Mouse (Mus musculus): ENCODE results near the gene Aplnr. TPM values are rescaled to one million over a fixed set of nuclear protein-coding genes. Genes with fewer than 3 reads are reported as not detected.
A peak's percentile ranks its signal among the peaks of the same experiment; 100 is the strongest.

Aplnr gene
- polyA plus RNA-seq, 1 experiment from 2014 or later, result 23.9 TPM

DNA sequence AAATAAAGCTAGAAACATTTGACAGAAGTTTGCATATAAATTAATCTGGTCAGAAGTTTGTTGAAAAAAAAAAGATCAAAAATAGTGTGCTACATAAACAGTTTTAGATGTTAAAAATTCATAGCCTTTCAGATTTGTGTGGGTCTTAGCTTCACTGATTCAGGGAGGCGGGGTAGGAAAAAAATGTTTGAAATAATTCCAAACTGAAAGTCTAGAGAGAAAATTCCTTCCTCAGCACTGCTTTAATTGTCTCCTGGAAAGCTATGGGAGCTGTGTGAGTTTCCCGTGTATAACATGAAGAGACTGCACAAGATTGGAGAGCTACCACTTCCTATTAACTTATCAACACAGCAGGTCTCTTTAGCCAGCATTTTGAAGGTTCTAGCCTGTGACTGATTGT, 11.5 kb downstream of the Aplnr start:
- no peak overlapping the region for H3K4me2 ChIP-seq (ENCODE audit: low read length)
- no peaks in the 10 kb centered on the region for H3K36me3 ChIP-seq (ENCODE audit: control insufficient read depth, insufficient read depth, low read length)
- H3K27ac ChIP-seq (ENCODE audit: low read depth, low read length), result no peak overlapping the region
- no peak overlapping the region for H3K4me3 ChIP-seq (ENCODE audit: low read length)
- H3K9ac ChIP-seq (ENCODE audit: low read depth, low read length), result no peak overlapping the region
- H3K27me3 ChIP-seq (replicated peaks; ENCODE audit: control insufficient read depth, insufficient read depth, low read length), result no peaks in the 10 kb centered on the region
- 80% methylated on average over 2 of the region's 2 CpGs for WGBS
- no peak for ATAC-seq
- no peaks in the 10 kb centered on the region for H3K9me3 ChIP-seq (ENCODE audit: control insufficient read depth, low read length)
- H3K4me1 ChIP-seq (ENCODE audit: control insufficient read depth, insufficient read depth, low read depth, low read length), result no peaks in the 10 kb centered on the region

DNA sequence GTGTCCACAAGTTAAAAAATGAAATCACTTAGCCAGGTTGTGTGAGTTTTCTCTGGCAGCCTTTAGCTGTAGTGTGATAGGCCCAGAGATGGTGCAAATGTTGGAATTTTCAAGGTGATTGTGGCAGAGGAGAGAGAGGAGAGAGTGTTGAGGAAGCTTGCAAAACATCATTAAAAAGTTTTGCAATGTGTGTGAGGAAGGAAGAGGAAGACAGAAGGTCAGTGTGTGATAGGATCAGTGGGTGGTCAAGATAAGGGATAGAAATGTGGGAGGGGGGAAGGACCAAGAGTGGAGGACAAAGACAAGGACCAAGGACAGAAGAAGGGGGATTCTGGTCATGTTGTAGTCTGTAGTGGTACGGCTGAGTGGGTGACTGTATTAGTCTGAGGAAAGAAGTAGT, 14.3 kb downstream of the Aplnr start:
- no peak overlapping the region for H3K9ac ChIP-seq (ENCODE audit: low read depth, low read length)
- no peak for ATAC-seq
- no peak overlapping the region for H3K4me3 ChIP-seq (ENCODE audit: low read length)
- no peaks in the 10 kb centered on the region for H3K9me3 ChIP-seq (ENCODE audit: control insufficient read depth, low read length)
- WGBS, result 92% methylated on average over 1 of the region's 1 CpGs
- no peak overlapping the region for H3K4me2 ChIP-seq (ENCODE audit: low read length)
- H3K27me3 ChIP-seq (replicated peaks; ENCODE audit: control insufficient read depth, insufficient read depth, low read length), result no peaks in the 10 kb centered on the region
- H3K27ac ChIP-seq (ENCODE audit: low read depth, low read length), result no peak overlapping the region
- no peaks in the 10 kb centered on the region for H3K4me1 ChIP-seq (ENCODE audit: control insufficient read depth, insufficient read depth, low read depth, low read length)
- no peaks in the 10 kb centered on the region for H3K36me3 ChIP-seq (ENCODE audit: control insufficient read depth, insufficient read depth, low read length)

- no peak for ATAC-seq
Observed at GRCm38 (mm10) chr2:85151233-85151632, 15.2 kb downstream of the Aplnr start.

DNA sequence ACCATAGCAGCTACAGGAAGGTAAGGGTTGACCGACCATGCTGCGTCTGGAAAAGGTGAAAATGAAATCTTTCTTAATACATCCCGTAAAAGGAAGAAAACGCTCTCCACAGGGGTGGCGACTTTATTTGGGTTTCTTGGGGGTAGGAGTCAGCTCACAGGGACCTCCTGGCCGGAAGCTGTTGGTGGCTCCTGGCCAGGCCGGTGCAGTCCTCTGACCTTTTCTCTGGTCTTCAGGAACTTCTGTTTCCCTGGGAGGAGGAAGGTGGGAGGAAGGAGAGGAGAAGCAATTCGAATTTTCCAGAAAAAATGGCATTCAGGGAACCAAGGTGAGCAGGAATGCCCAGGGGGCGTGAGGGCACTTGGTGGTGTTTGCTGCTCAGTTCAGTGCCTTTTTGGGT, 19.3 kb downstream of the Aplnr start:
- WGBS, result 83% methylated on average over 9 of the region's 9 CpGs
- ATAC-seq, result no peak
- Histone ChIP-seq H3K9me3 (ENCODE audit: control insufficient read depth, low read length) (no peaks in the 10 kb centered on the region), H3K36me3 (ENCODE audit: control insufficient read depth, insufficient read depth, low read length) (no peaks in the 10 kb centered on the region), H3K4me2 (ENCODE audit: low read length) (no peak overlapping the region), H3K4me3 (ENCODE audit: low read length) (no peak overlapping the region), H3K9ac (ENCODE audit: low read depth, low read length) (no peak overlapping the region), H3K27ac (ENCODE audit: low read depth, low read length) (no peak overlapping the region), H3K4me1 (ENCODE audit: control insufficient read depth, insufficient read depth, low read depth, low read length) (no peaks in the 10 kb centered on the region), H3K27me3 (replicated peaks; ENCODE audit: control insufficient read depth, insufficient read depth, low read length) (no peaks in the 10 kb centered on the region)

More at GRCm38 (mm10) chr2:85151233-85151632, 15.2 kb downstream of the Aplnr start:
- Histone ChIP-seq H3K9ac (ENCODE audit: low read depth, low read length) (no peak overlapping the region), H3K4me1 (ENCODE audit: control insufficient read depth, insufficient read depth, low read depth, low read length) (no peaks in the 10 kb centered on the region), H3K4me3 (ENCODE audit: low read length) (no peak overlapping the region), H3K27ac (ENCODE audit: low read depth, low read length) (no peak overlapping the region), H3K36me3 (ENCODE audit: control insufficient read depth, insufficient read depth, low read length) (no peaks in the 10 kb centered on the region), H3K4me2 (ENCODE audit: low read length) (no peak overlapping the region), H3K9me3 (ENCODE audit: control insufficient read depth, low read length) (no peaks in the 10 kb centered on the region), H3K27me3 (replicated peaks; ENCODE audit: control insufficient read depth, insufficient read depth, low read length) (no peaks in the 10 kb centered on the region)
- WGBS, result 90% methylated on average over 2 of the region's 2 CpGs

DNA sequence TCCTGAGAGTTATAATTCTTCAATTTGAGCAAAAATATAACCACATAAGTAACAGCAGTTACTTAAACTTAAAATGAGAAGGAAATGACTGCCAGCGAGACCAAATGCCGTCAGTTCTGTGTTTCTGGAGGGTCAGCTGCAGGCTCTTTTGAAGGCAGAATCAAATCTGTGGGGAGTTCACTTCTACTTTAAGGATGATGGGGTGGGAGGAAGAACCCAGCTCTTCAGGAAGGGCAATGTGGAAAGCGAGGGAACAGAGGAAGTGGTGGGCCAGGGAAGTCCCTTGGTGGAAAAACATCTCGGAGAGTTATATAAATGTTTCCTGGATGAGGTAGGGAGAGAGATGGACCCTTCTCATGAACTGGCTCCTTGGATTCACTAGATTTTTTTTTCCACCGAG, 20.1 kb downstream of the Aplnr start:
- Histone ChIP-seq H3K27ac (ENCODE audit: low read depth, low read length) (no peak overlapping the region), H3K4me3 (ENCODE audit: low read length) (no peak overlapping the region), H3K36me3 (ENCODE audit: control insufficient read depth, insufficient read depth, low read length) (no peaks in the 10 kb centered on the region), H3K4me1 (ENCODE audit: control insufficient read depth, insufficient read depth, low read depth, low read length) (no peaks in the 10 kb centered on the region; the same call in 1 of the 2 replicates), H3K27me3 (replicated peaks; ENCODE audit: control insufficient read depth, insufficient read depth, low read length) (no peaks in the 10 kb centered on the region), H3K9me3 (ENCODE audit: control insufficient read depth, low read length) (no peaks in the 10 kb centered on the region), H3K9ac (ENCODE audit: low read depth, low read length) (no peak overlapping the region), H3K4me2 (ENCODE audit: low read length) (no peak overlapping the region)
- 89% methylated on average over 5 of the region's 5 CpGs for WGBS
- ATAC-seq, result no peak

- H3K27ac ChIP-seq (ENCODE audit: low read depth, low read length), result no peak overlapping the region
- H3K9me3 ChIP-seq (ENCODE audit: control insufficient read depth, low read length), result no peaks in the 10 kb centered on the region
- no peak overlapping the region for H3K9ac ChIP-seq (ENCODE audit: low read depth, low read length)
- ATAC-seq, result no peak
- H3K36me3 ChIP-seq (ENCODE audit: control insufficient read depth, insufficient read depth, low read length), result no peaks in the 10 kb centered on the region
- no peaks in the 10 kb centered on the region for H3K27me3 ChIP-seq (replicated peaks; ENCODE audit: control insufficient read depth, insufficient read depth, low read length)
- no peak overlapping the region for H3K4me3 ChIP-seq (ENCODE audit: low read length)
- H3K4me2 ChIP-seq (ENCODE audit: low read length), result no peak overlapping the region
- peaks cover 6% of the 10 kb centered on the region for H3K4me1 ChIP-seq (ENCODE audit: control insufficient read depth, insufficient read depth, low read depth, low read length)
- 93% methylated on average over 3 of the region's 3 CpGs for WGBS
Observed at GRCm38 (mm10) chr2:85157382-85157781, 21.4 kb downstream of the Aplnr start.

- ATAC-seq, result peak; percentile 73
- H3K9me3 ChIP-seq (ENCODE audit: control insufficient read depth, low read length), result no peaks in the 10 kb centered on the region
- H3K4me1 ChIP-seq (ENCODE audit: control insufficient read depth, insufficient read depth, low read depth, low read length), result peaks cover 6% of the 10 kb centered on the region
- no peak overlapping the region for H3K9ac ChIP-seq (ENCODE audit: low read depth, low read length)
- H3K4me3 ChIP-seq (ENCODE audit: low read length), result no peak overlapping the region
- 69% methylated on average over 4 of the region's 4 CpGs for WGBS
- H3K4me2 ChIP-seq (ENCODE audit: low read length), result no peak overlapping the region
- no peaks in the 10 kb centered on the region for H3K36me3 ChIP-seq (ENCODE audit: control insufficient read depth, insufficient read depth, low read length)
- no peaks in the 10 kb centered on the region for H3K27me3 ChIP-seq (replicated peaks; ENCODE audit: control insufficient read depth, insufficient read depth, low read length)
- H3K27ac ChIP-seq (ENCODE audit: low read depth, low read length), result no peak overlapping the region
Observed at GRCm38 (mm10) chr2:85160901-85161637, 25.0 kb downstream of the Aplnr start.

- H3K9ac ChIP-seq (ENCODE audit: low read depth, low read length), result no peak overlapping the region
- H3K9me3 ChIP-seq (ENCODE audit: control insufficient read depth, low read length), result no peaks in the 10 kb centered on the region
- no peak overlapping the region; the same call in 1 of the 2 replicates for H3K27ac ChIP-seq (ENCODE audit: low read depth, low read length)
- H3K36me3 ChIP-seq (ENCODE audit: control insufficient read depth, insufficient read depth, low read length), result no peaks in the 10 kb centered on the region
- peaks cover 6% of the 10 kb centered on the region for H3K4me1 ChIP-seq (ENCODE audit: control insufficient read depth, insufficient read depth, low read depth, low read length)
- ATAC-seq, result peak; percentile 56; the same call in 1 of the 2 replicates
- no peak overlapping the region for H3K4me2 ChIP-seq (ENCODE audit: low read length)
- H3K4me3 ChIP-seq (ENCODE audit: low read length), result no peak overlapping the region
- H3K27me3 ChIP-seq (replicated peaks; ENCODE audit: control insufficient read depth, insufficient read depth, low read length), result no peaks in the 10 kb centered on the region
- WGBS, result 9% methylated on average over 1 of the region's 1 CpGs
Observed at GRCm38 (mm10) chr2:85161638-85162093, 25.6 kb downstream of the Aplnr start.

DNA sequence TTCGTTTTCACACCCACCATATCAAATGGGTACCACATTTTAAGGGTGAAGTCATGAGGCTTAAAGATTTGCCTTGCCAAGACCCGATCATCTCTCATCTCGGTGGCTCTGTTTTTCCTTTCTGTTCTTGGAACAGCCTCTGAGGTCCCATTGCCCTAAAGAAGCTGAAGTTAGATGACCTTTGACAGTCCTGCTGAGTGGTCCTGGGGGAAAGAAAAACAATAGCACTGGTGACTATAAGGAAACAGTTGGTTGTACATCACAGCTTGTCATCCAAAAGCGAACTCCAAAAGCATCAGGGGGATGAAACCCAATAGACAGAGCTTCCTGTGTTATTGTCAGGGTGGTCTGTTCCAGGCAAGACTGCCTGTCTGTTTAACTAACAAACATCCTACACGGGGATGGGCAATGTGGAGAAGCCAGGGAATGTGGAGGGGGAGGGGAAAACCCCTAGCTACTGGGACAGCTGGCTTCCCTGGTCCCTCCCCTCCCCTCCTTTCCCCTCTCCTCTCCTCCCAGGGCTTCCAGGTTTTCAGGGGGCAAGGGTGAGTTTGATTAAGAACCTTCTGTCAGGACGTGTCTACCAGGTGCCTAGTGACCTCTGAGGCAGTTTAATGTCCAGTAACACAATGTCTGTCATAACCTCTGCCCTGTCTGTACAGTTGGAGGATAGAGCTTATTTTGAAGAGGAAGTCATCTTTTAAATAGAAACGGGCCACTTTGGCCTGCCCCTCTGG, 27.5 kb downstream of the Aplnr start:
- Histone ChIP-seq H3K9me3 (ENCODE audit: control insufficient read depth, low read length) (no peaks in the 10 kb centered on the region), H3K4me2 (ENCODE audit: low read length) (no peak overlapping the region), H3K27ac (ENCODE audit: low read depth, low read length) (no peak overlapping the region), H3K4me3 (ENCODE audit: low read length) (no peak overlapping the region), H3K36me3 (ENCODE audit: control insufficient read depth, insufficient read depth, low read length) (no peaks in the 10 kb centered on the region), H3K9ac (ENCODE audit: low read depth, low read length) (no peak overlapping the region), H3K27me3 (replicated peaks; ENCODE audit: control insufficient read depth, insufficient read depth, low read length) (no peaks in the 10 kb centered on the region), H3K4me1 (ENCODE audit: control insufficient read depth, insufficient read depth, low read depth, low read length) (peaks cover 6% of the 10 kb centered on the region)
- 43% methylated on average over 7 of the region's 7 CpGs for WGBS
- ATAC-seq, result no peak

All from hindbrain, embryonic 16.5 days (tissue).